Mouse (Mus musculus): Measurements from ENCODE around the gene Cacna1f. TPM values are rescaled to one million over a fixed set of nuclear protein-coding genes. Genes with fewer than 3 reads are reported as not detected.

Cacna1f gene
- polyA plus RNA-seq, 1 experiment, result 0.12 TPM

DNA sequence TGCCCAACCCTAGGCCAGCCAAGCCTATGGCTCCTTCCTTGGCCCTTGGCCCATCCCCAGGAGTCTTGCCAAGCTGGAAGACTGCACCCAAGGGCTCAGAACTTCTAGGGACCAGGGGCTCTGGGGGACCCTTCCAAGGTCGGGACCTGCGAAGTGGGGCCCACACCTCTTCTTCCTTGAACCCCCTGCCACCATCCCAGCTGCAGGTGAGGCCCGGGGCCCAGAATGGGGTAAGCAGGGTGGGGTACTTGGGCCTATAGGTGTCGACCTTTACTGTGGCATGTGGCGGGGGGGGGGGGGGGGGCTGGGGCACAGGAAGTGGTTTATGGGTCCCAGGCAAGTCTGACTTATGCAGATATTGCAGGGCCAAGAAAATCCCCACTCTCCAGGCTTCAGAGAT, 20.5 kb upstream of the Cacna1f start:
- no peak for DNase-seq
- Histone ChIP-seq H3K36me3 (ENCODE audit: control insufficient read depth, insufficient read depth, low read length) (no peaks in the 10 kb centered on the region), H3K27me3 (ENCODE audit: control insufficient read depth, insufficient read depth, low read length) (no peaks in the 10 kb centered on the region), H3K4me3 (ENCODE audit: control insufficient read depth, insufficient read depth, low read length) (no peak overlapping the region), H3K4me1 (replicated peaks; ENCODE audit: control insufficient read depth, insufficient read depth, low read length) (peaks cover 19% of the 10 kb centered on the region), H3K27ac (ENCODE audit: control insufficient read depth, insufficient read depth, low read length) (no peak overlapping the region)
- TF ChIP-seq POLR2A (IDR thresholded peaks at IDR 0.05; ENCODE audit: control insufficient read depth, extremely low read depth, insufficient read depth, low read length, poor library complexity) (no peak), CTCF (IDR thresholded peaks at IDR 0.05; ENCODE audit: borderline replicate concordance, control insufficient read depth, extremely low read depth, insufficient read depth, low read length, poor library complexity) (no peak)
- 15% methylated on average over 5 of the region's 5 CpGs for WGBS

DNA sequence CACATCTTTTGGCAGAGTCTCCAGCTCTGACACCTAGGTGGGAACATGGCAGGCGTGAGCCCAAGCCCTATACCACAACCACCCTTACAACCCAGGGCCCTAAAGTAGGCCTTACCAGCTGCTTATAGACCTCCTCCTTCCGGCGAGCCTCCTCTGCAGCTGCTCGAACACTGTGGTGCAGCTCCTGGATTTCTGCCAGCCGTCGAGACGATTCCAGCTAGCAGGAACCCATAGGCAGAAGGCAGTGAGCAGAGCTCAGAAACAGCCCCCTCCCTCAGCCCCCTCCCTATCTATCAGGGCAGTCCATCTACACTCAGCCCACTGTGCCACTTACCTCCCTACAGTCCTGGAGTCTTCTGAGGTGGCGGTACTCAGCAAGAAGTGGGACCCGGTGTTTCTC, 11.5 kb upstream of the Cacna1f start:
- 95% methylated on average over 9 of the region's 9 CpGs for WGBS
- H3K4me3 ChIP-seq (ENCODE audit: control insufficient read depth, insufficient read depth, low read length), result no peak overlapping the region

DNA sequence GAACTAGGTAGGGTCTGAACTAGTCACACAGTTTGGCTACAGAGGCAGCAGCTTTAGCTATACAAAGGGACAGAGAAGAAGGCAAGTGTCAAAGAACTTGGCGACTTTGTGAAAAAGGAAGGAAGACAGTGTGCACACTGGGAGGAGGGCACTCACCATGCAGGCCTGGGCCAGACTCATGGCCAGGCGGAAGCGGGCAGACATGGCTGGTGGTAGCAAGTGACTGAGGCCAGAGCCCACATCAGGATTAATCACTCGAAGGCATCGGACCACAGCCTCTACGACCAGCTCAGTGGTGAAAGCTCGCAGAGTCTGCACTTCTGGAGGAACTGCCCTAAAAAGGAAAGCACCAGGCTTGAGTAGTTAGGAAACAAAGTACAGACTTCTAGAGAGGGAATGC, 2.9 kb upstream of the Cacna1f start:
- WGBS, result 60% methylated on average over 7 of the region's 7 CpGs
- Histone ChIP-seq H3K4me1 (replicated peaks; ENCODE audit: control insufficient read depth, insufficient read depth, low read length) (peaks cover 3% of the 10 kb centered on the region; the same call in 1 of the 2 replicates), H3K4me3 (ENCODE audit: control insufficient read depth, insufficient read depth, low read length) (no peak overlapping the region), H3K36me3 (ENCODE audit: control insufficient read depth, insufficient read depth, low read length) (peaks cover 4% of the 10 kb centered on the region; the same call in 1 of the 2 replicates), H3K27me3 (ENCODE audit: control insufficient read depth, insufficient read depth, low read length) (no peaks in the 10 kb centered on the region), H3K27ac (ENCODE audit: control insufficient read depth, insufficient read depth, low read length) (no peak overlapping the region)
- TF ChIP-seq POLR2A (IDR thresholded peaks at IDR 0.05; ENCODE audit: control insufficient read depth, extremely low read depth, insufficient read depth, low read length, poor library complexity), result no peak
- TF ChIP-seq CTCF (IDR thresholded peaks at IDR 0.05; ENCODE audit: borderline replicate concordance, control insufficient read depth, extremely low read depth, insufficient read depth, low read length, poor library complexity), result no peak
- DNase-seq, result no peak

More for the DNA sequence above, 11.5 kb upstream of the Cacna1f start:
- Histone ChIP-seq H3K4me1 (replicated peaks; ENCODE audit: control insufficient read depth, insufficient read depth, low read length) (no peaks in the 10 kb centered on the region), H3K27ac (ENCODE audit: control insufficient read depth, insufficient read depth, low read length) (no peak overlapping the region), H3K36me3 (ENCODE audit: control insufficient read depth, insufficient read depth, low read length) (peaks cover 11% of the 10 kb centered on the region), H3K27me3 (ENCODE audit: control insufficient read depth, insufficient read depth, low read length) (no peaks in the 10 kb centered on the region)
- no peak for TF ChIP-seq CTCF (IDR thresholded peaks at IDR 0.05; ENCODE audit: borderline replicate concordance, control insufficient read depth, extremely low read depth, insufficient read depth, low read length, poor library complexity)
- no peak for TF ChIP-seq POLR2A (IDR thresholded peaks at IDR 0.05; ENCODE audit: control insufficient read depth, extremely low read depth, insufficient read depth, low read length, poor library complexity)
- DNase-seq, result no peak

DNA sequence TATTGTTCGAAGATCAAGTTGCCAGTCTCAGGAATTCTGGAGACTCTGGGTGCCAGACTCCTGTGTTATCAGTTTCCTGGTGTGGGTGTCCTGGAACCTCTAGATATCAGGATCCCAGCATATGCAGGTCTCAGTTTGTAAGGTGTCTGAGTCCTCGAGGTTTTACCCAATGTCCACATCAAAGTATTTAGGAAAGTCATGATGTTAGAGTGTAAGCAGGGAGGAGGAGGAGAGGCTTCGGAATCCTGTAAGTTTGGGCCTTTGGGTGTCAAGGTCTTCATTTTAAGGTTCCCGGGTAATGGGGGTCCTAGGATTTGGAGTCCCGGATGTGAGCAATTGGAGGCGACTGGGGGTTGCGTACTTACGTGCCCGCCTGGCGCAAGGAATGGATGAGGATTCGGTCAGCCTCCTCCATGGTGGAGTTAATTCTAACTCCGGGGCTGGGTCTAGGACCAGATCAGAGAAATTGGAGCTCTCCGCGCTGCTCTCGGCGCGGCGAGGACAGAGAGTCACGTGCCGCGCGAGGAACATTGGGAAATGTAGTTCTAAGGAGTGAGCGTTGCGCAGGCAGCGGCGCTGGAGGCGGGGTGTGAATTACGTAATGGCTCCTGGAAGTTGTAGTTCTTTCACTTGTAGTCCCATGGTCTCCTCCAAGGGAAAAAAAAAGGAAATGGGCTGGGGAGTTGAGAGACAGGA, 1.9 kb upstream of the Cacna1f start, which contains the start of gene Ccdc22:
Ccdc22 (minus strand) TSS at position 639 of the 696 bp plus-strand sequence.
- peak within 1 kb of the TSS; percentile 97 for H3K4me3 ChIP-seq (ENCODE audit: control insufficient read depth, insufficient read depth, low read length)
- H3K36me3 ChIP-seq (ENCODE audit: control insufficient read depth, insufficient read depth, low read length), result no peaks in the 10 kb centered on the region
- H3K27ac ChIP-seq (ENCODE audit: control insufficient read depth, insufficient read depth, low read length), result no peak within 1 kb of the TSS
- no peaks in the 10 kb centered on the region for H3K27me3 ChIP-seq (ENCODE audit: control insufficient read depth, insufficient read depth, low read length)
- TF ChIP-seq CTCF (IDR thresholded peaks at IDR 0.05; ENCODE audit: borderline replicate concordance, control insufficient read depth, extremely low read depth, insufficient read depth, low read length, poor library complexity) (no peak), POLR2A (IDR thresholded peaks at IDR 0.05; ENCODE audit: control insufficient read depth, extremely low read depth, insufficient read depth, low read length, poor library complexity) (no peak)
- DNase-seq, result peak; percentile 80
- 3% methylated on average over 28 of the region's 28 CpGs for WGBS
- H3K4me1 ChIP-seq (replicated peaks; ENCODE audit: control insufficient read depth, insufficient read depth, low read length), result peaks cover 3% of the 10 kb centered on the region; the same call in 1 of the 2 replicates

DNA sequence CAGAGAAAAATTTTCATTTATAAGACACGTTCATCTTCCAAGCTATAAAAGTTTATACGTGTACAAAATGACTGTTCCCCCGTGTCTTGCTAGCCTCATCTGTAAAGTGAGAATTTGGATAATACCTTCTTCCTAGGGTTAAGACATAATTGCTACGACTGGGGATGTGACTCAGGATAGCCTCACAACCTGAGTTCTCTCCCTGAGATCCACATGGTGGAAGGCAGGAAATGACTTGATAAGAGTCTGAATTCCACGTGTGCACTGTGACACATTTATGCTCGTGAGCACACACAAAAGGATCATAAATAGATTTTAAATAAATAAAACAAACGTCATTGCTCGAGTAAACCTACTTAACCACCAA, 1.3 kb upstream of the Cacna1f start:
- H3K27ac ChIP-seq (ENCODE audit: control insufficient read depth, insufficient read depth, low read length), result no peak overlapping the region
- WGBS, result 17% methylated on average over 8 of the region's 8 CpGs
- no peak for DNase-seq
- no peaks in the 10 kb centered on the region; the same call in 1 of the 2 replicates for H3K27me3 ChIP-seq (ENCODE audit: control insufficient read depth, insufficient read depth, low read length)
- no peaks in the 10 kb centered on the region for H3K36me3 ChIP-seq (ENCODE audit: control insufficient read depth, insufficient read depth, low read length)
- peaks cover 7% of the 10 kb centered on the region for H3K4me1 ChIP-seq (replicated peaks; ENCODE audit: control insufficient read depth, insufficient read depth, low read length)
- H3K4me3 ChIP-seq (ENCODE audit: control insufficient read depth, insufficient read depth, low read length), result no peak overlapping the region
- no peak for TF ChIP-seq CTCF (IDR thresholded peaks at IDR 0.05; ENCODE audit: borderline replicate concordance, control insufficient read depth, extremely low read depth, insufficient read depth, low read length, poor library complexity)
- no peak for TF ChIP-seq POLR2A (IDR thresholded peaks at IDR 0.05; ENCODE audit: control insufficient read depth, extremely low read depth, insufficient read depth, low read length, poor library complexity)

DNA sequence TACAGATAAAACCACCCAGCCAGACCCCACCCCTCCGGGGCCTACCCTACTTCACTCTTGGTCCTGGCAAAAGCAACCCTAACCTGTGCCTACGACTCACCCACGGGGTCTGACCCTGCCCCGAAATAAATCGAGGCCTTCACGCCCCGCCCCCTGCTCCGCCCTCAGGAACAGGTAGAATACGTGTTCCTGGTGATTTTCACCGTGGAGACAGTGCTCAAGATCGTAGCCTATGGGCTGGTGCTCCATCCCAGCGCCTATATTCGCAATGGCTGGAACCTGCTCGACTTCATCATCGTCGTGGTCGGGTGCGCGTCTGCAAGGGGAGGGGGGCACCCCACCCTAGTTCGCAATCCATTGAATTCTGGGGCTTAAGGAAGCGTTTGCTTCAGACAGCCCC, 3.2 kb downstream of the Cacna1f start:
- no peak for TF ChIP-seq POLR2A (IDR thresholded peaks at IDR 0.05; ENCODE audit: control insufficient read depth, extremely low read depth, insufficient read depth, low read length, poor library complexity)
- TF ChIP-seq CTCF (IDR thresholded peaks at IDR 0.05; ENCODE audit: borderline replicate concordance, control insufficient read depth, extremely low read depth, insufficient read depth, low read length, poor library complexity), result no peak
- no peak for DNase-seq
- Histone ChIP-seq H3K4me3 (ENCODE audit: control insufficient read depth, insufficient read depth, low read length) (no peak overlapping the region), H3K27me3 (ENCODE audit: control insufficient read depth, insufficient read depth, low read length) (no peaks in the 10 kb centered on the region; the same call in 1 of the 2 replicates), H3K36me3 (ENCODE audit: control insufficient read depth, insufficient read depth, low read length) (no peaks in the 10 kb centered on the region), H3K4me1 (replicated peaks; ENCODE audit: control insufficient read depth, insufficient read depth, low read length) (peaks cover 7% of the 10 kb centered on the region), H3K27ac (ENCODE audit: control insufficient read depth, insufficient read depth, low read length) (no peak overlapping the region)
- 13% methylated on average over 21 of the region's 21 CpGs for WGBS

Data from thymus, adult 2 months (tissue).